Comparison of ENCODE assay signal across 10 mouse cellular contexts in genomic region chr7:25904066-25904465, GRCm38 (mm10). TPM values are rescaled to one million over a fixed set of nuclear protein-coding genes. Genes with fewer than 3 reads are reported as not detected.
DNase-seq lines count a peak whose midpoint lies in the region; ATAC-seq and TF ChIP-seq lines count a peak whose summit lies in the region.
"Had no signal": no experiment of that assay in that cellular context is flagged by ENCODE, and none has a peak within 500 bp of the region (broad histone marks: within the 10 kb centered on the region; RNA-seq: fewer than 3 reads in every experiment).

No protein-coding gene starts in this region.

- H3K4me1 ChIP-seq in intestine, postnatal 0 days (replicated peaks; ENCODE audit: control insufficient read depth, insufficient read depth, low read length): no peaks in the 10 kb centered on the region
- H3K4me1 ChIP-seq in intestine, embryonic 16.5 days (ENCODE audit: control insufficient read depth, insufficient read depth, low read length): no peaks in the 10 kb centered on the region
- H3K4me1 ChIP-seq in E14TG2a.4 (replicated peaks; ENCODE audit: low read depth, low read length): peaks cover 10% of the 10 kb centered on the region
- H3K4me1 ChIP-seq: heart, embryonic 12.5 days had no signal

- no peaks in the 10 kb centered on the region for H3K9me3 ChIP-seq in intestine, postnatal 0 days (ENCODE audit: control insufficient read depth)
- H3K9me3 ChIP-seq in intestine, embryonic 16.5 days (ENCODE audit: control insufficient read depth, low read length): peaks cover 4% of the 10 kb centered on the region; the same call in 1 of the 2 replicates
- peaks cover 13% of the 10 kb centered on the region for H3K9me3 ChIP-seq in E14TG2a.4 (ENCODE audit: low read length)
- H3K9me3 ChIP-seq: lung, embryonic 15.5 days had no signal

- peak; percentile 71 for TF ChIP-seq CTCF in intestine, postnatal 0 days (IDR thresholded peaks at IDR 0.05; ENCODE audit: low read depth)
- peak; percentile 88 for TF ChIP-seq CTCF in E14TG2a.4 (conservative IDR thresholded peaks at IDR 0.05; ENCODE audit: low read length)

- H3K9ac ChIP-seq in intestine, postnatal 0 days (ENCODE audit: low read depth, low read length): no peak overlapping the region
- no peak overlapping the region for H3K9ac ChIP-seq in intestine, embryonic 16.5 days (ENCODE audit: low read depth, low read length)
- H3K9ac ChIP-seq: heart, embryonic 12.5 days; lung, embryonic 15.5 days had no signal

- H3K36me3 ChIP-seq in intestine, postnatal 0 days (ENCODE audit: control insufficient read depth, insufficient read depth): no peaks in the 10 kb centered on the region
- no peaks in the 10 kb centered on the region for H3K36me3 ChIP-seq in intestine, embryonic 16.5 days (ENCODE audit: control insufficient read depth, insufficient read depth, low read length)
- no peaks in the 10 kb centered on the region for H3K36me3 ChIP-seq in E14TG2a.4 (ENCODE audit: insufficient read depth, low read length)
- H3K36me3 ChIP-seq: heart, embryonic 12.5 days; lung, embryonic 15.5 days had no signal

- no peaks in the 10 kb centered on the region for H3K27me3 ChIP-seq in intestine, postnatal 0 days (replicated peaks; ENCODE audit: control insufficient read depth, insufficient read depth, low read length)
- no peaks in the 10 kb centered on the region for H3K27me3 ChIP-seq in intestine, embryonic 16.5 days (replicated peaks; ENCODE audit: control insufficient read depth, insufficient read depth, low read length)
- H3K27me3 ChIP-seq in E14TG2a.4 (ENCODE audit: insufficient read depth, low read length): peaks cover 7% of the 10 kb centered on the region; the same call in 1 of the 2 replicates
- H3K27me3 ChIP-seq: lung, embryonic 15.5 days had no signal

- H3K4me2 ChIP-seq in intestine, postnatal 0 days (replicated peaks; ENCODE audit: low read depth): no peak overlapping the region
- no peak overlapping the region for H3K4me2 ChIP-seq in intestine, embryonic 16.5 days (ENCODE audit: low read depth, low read length)
- H3K4me2 ChIP-seq: heart, embryonic 12.5 days; lung, embryonic 15.5 days had no signal

- H3K27ac ChIP-seq in intestine, postnatal 0 days (ENCODE audit: low read depth, low read length): no peak overlapping the region
- H3K27ac ChIP-seq in intestine, embryonic 16.5 days (ENCODE audit: low read length): no peak overlapping the region
- H3K27ac ChIP-seq: lung, embryonic 15.5 days had no signal

- H3K4me3 ChIP-seq in intestine, postnatal 0 days (ENCODE audit: low read depth, low read length): no peak overlapping the region
- no peak overlapping the region for H3K4me3 ChIP-seq in intestine, embryonic 16.5 days (ENCODE audit: low read length)
- peak overlapping the region; percentile 39; the same call in 1 of the 2 replicates for H3K4me3 ChIP-seq in E14TG2a.4 (replicated peaks; ENCODE audit: low read length)
- H3K4me3 ChIP-seq: heart, embryonic 12.5 days; lung, embryonic 15.5 days had no signal

- WGBS in intestine, postnatal 0 days: 45% methylated on average over 3 of the region's 3 CpGs
- WGBS in intestine, embryonic 16.5 days: 48% methylated on average over 3 of the region's 3 CpGs

- no peak for ATAC-seq in intestine, postnatal 0 days
- no peak for ATAC-seq in intestine, embryonic 16.5 days

- peak; percentile 37 for DNase-seq in embryo, embryonic 10.5 days (ENCODE audit: low spot score)
- peak; percentile 45 for DNase-seq in lung, postnatal 25 days (ENCODE audit: low spot score)
- no peak for DNase-seq in cerebellum, adult 18-20 months
- DNase-seq in left cerebral cortex, adult 8-10 months (ENCODE audit: low spot score in 2 of 2): no peak
- no peak for DNase-seq in right cerebral cortex, adult 18-20 months

RNA-seq across cellular contexts. Expression of gene Cyp2b10, which starts 6.6 kb away (rescaled TPM):
- polyA plus RNA-seq in intestine, postnatal 0 days (2015; fragmentation: Nextera tagmentation; extraction: Ambion mirVana): 0.13 and 0.29 TPM in 2 replicates
- not detected in 2 replicates for polyA plus RNA-seq in intestine, embryonic 16.5 days (2015; fragmentation: Nextera tagmentation; extraction: Ambion mirVana)
- total RNA-seq in left cerebral cortex, adult 8-10 months (2022): under 1 TPM; 0.16 to 0.38 (median 0.24) TPM
- polyA plus RNA-seq: heart, embryonic 12.5 days had no signal

Comparison
In these comparisons a context has a peak if more than half of its experiments do, and no peak if none do; other contexts are left out.
1. DNase-seq: peak in embryo, embryonic 10.5 days (single experiment) and lung, postnatal 25 days (single experiment); none in cerebellum, adult 18-20 months (0 of 2), left cerebral cortex, adult 8-10 months (0 of 2) and right cerebral cortex, adult 18-20 months (single experiment).